Mouse (Mus musculus): ENCODE measurements at regions not wholly inside any gene's neighbourhood (a gene's known extent, or its start where the extent isn't known, plus 50 kb on each side); places are given as distances from the start of the nearest gene placed in this dataset.

GRCm38 (mm10) chr11:114576803-114577202 lies 91.5 kb upstream of the Rpl38 start:
- no peaks in the 10 kb centered on the region for H3K27me3 ChIP-seq
- no peaks in the 10 kb centered on the region for H3K4me1 ChIP-seq (replicated peaks)
- no peaks in the 10 kb centered on the region for H3K9me3 ChIP-seq (replicated peaks)
- WGBS, result 85% methylated on average over 8 of the region's 8 CpGs
- H3K27ac ChIP-seq, result no peak overlapping the region
- no peak overlapping the region for H3K4me3 ChIP-seq
- no peaks in the 10 kb centered on the region for H3K36me3 ChIP-seq
- ATAC-seq (replicated peaks; ENCODE audit: insufficient number of reproducible peaks, insufficient read depth, low FRiP score, low read depth), result no peak
- H3K9ac ChIP-seq, result no peak overlapping the region
- no peak overlapping the region for H3K4me2 ChIP-seq

- no peak for ATAC-seq (replicated peaks; ENCODE audit: insufficient number of reproducible peaks, insufficient read depth, low FRiP score, low read depth)
- Histone ChIP-seq H3K4me2 (peak overlapping the region; percentile 51), H3K9me3 (replicated peaks) (no peaks in the 10 kb centered on the region), H3K36me3 (no peaks in the 10 kb centered on the region), H3K27ac (no peak overlapping the region), H3K4me3 (0 out of 2 replicates have a peak overlapping the region, but pooled peaks have one; percentile 8), H3K9ac (0 out of 2 replicates have a peak overlapping the region, but pooled peaks have one; percentile 10), H3K4me1 (replicated peaks) (peaks cover 6% of the 10 kb centered on the region), H3K27me3 (peaks cover 38% of the 10 kb centered on the region)
- WGBS, result 28% methylated on average over 20 of the region's 20 CpGs
Measured at GRCm38 (mm10) chr11:114571144-114571869, 97.0 kb upstream of the Rpl38 start.

GRCm38 (mm10) chr11:114570076-114570475 lies 98.2 kb upstream of the Rpl38 start:
- H3K9me3 ChIP-seq (replicated peaks), result no peaks in the 10 kb centered on the region
- no peak overlapping the region for H3K4me3 ChIP-seq
- no peak for ATAC-seq (replicated peaks; ENCODE audit: insufficient number of reproducible peaks, insufficient read depth, low FRiP score, low read depth)
- 88% methylated on average over 5 of the region's 5 CpGs for WGBS
- H3K27me3 ChIP-seq, result peaks cover 38% of the 10 kb centered on the region
- H3K4me2 ChIP-seq, result no peak overlapping the region
- H3K27ac ChIP-seq, result no peak overlapping the region
- no peak overlapping the region for H3K9ac ChIP-seq
- peaks cover 6% of the 10 kb centered on the region for H3K4me1 ChIP-seq (replicated peaks)
- H3K36me3 ChIP-seq, result no peaks in the 10 kb centered on the region

GRCm38 (mm10) chr11:114567814-114568800 lies 100.2 kb upstream of the Rpl38 start:
- no peak overlapping the region for H3K27ac ChIP-seq
- H3K4me2 ChIP-seq, result 0 out of 2 replicates have a peak overlapping the region, but pooled peaks have one; percentile 13
- peaks cover 6% of the 10 kb centered on the region for H3K4me1 ChIP-seq (replicated peaks)
- no peak for ATAC-seq (replicated peaks; ENCODE audit: insufficient number of reproducible peaks, insufficient read depth, low FRiP score, low read depth)
- WGBS, result 10% methylated on average over 21 of the region's 21 CpGs
- H3K36me3 ChIP-seq, result no peaks in the 10 kb centered on the region
- peaks cover 38% of the 10 kb centered on the region for H3K27me3 ChIP-seq
- H3K9me3 ChIP-seq (replicated peaks), result 0 out of 2 replicates have a peak, but pooled peaks cover 3% of the 10 kb centered on the region
- no peak overlapping the region for H3K4me3 ChIP-seq
- H3K9ac ChIP-seq, result no peak overlapping the region

- no peak for ATAC-seq (replicated peaks; ENCODE audit: insufficient number of reproducible peaks, insufficient read depth, low FRiP score, low read depth)
- Histone ChIP-seq H3K9me3 (replicated peaks) (0 out of 2 replicates have a peak, but pooled peaks cover 3% of the 10 kb centered on the region), H3K27me3 (peaks cover 40% of the 10 kb centered on the region), H3K27ac (no peak overlapping the region), H3K9ac (no peak overlapping the region), H3K4me1 (replicated peaks) (peaks cover 6% of the 10 kb centered on the region), H3K36me3 (no peaks in the 10 kb centered on the region), H3K4me2 (no peak overlapping the region), H3K4me3 (no peak overlapping the region)
- WGBS, result 10% methylated on average over 20 of the region's 20 CpGs
Measured at GRCm38 (mm10) chr11:114567045-114567780, 101.1 kb upstream of the Rpl38 start.

- no peak overlapping the region for H3K9ac ChIP-seq
- ATAC-seq (replicated peaks; ENCODE audit: insufficient number of reproducible peaks, insufficient read depth, low FRiP score, low read depth), result no peak
- H3K4me1 ChIP-seq (replicated peaks), result no peaks in the 10 kb centered on the region; the same call in 1 of the 2 replicates
Measured at GRCm38 (mm10) chr11:114564949-114565348, 103.4 kb upstream of the Rpl38 start.

GRCm38 (mm10) chr11:114563172-114563571 lies 105.2 kb upstream of the Rpl38 start:
- no peak for ATAC-seq (replicated peaks; ENCODE audit: insufficient number of reproducible peaks, insufficient read depth, low FRiP score, low read depth)
- Histone ChIP-seq H3K27me3 (peaks cover 52% of the 10 kb centered on the region), H3K4me1 (replicated peaks) (no peaks in the 10 kb centered on the region), H3K4me3 (no peak overlapping the region), H3K36me3 (no peaks in the 10 kb centered on the region), H3K4me2 (no peak overlapping the region), H3K9ac (no peak overlapping the region), H3K27ac (no peak overlapping the region), H3K9me3 (replicated peaks) (0 out of 2 replicates have a peak, but pooled peaks cover 3% of the 10 kb centered on the region)
- WGBS, result 76% methylated on average over 9 of the region's 9 CpGs

More at GRCm38 (mm10) chr11:114564949-114565348, 103.4 kb upstream of the Rpl38 start:
- no peak overlapping the region for H3K4me3 ChIP-seq
- no peak overlapping the region for H3K27ac ChIP-seq
- H3K9me3 ChIP-seq (replicated peaks), result 0 out of 2 replicates have a peak, but pooled peaks cover 3% of the 10 kb centered on the region
- H3K36me3 ChIP-seq, result no peaks in the 10 kb centered on the region
- H3K4me2 ChIP-seq, result no peak overlapping the region
- peaks cover 54% of the 10 kb centered on the region for H3K27me3 ChIP-seq
- WGBS, result 87% methylated on average over 2 of the region's 2 CpGs

- Histone ChIP-seq H3K27me3 (peaks cover 9% of the 10 kb centered on the region; the same call in 1 of the 2 replicates), H3K36me3 (no peaks in the 10 kb centered on the region), H3K27ac (peak overlapping the region; percentile 18; the same call in 1 of the 2 replicates), H3K9me3 (replicated peaks) (no peaks in the 10 kb centered on the region), H3K4me1 (replicated peaks) (peaks cover 11% of the 10 kb centered on the region), H3K4me2 (peak overlapping the region; percentile 12; the same call in 1 of the 2 replicates), H3K9ac (no peak overlapping the region), H3K4me3 (no peak overlapping the region)
- 61% methylated on average over 5 of the region's 5 CpGs for WGBS
- ATAC-seq (replicated peaks; ENCODE audit: insufficient number of reproducible peaks, insufficient read depth, low FRiP score, low read depth), result no peak
Measured at GRCm38 (mm10) chr11:114554576-114554975, 113.7 kb upstream of the Rpl38 start.

- Histone ChIP-seq H3K27ac (peak overlapping the region; percentile 18; the same call in 1 of the 2 replicates), H3K4me2 (peak overlapping the region; percentile 12; the same call in 1 of the 2 replicates)
- ATAC-seq (replicated peaks; ENCODE audit: insufficient number of reproducible peaks, insufficient read depth, low FRiP score, low read depth), result no peak
Measured at GRCm38 (mm10) chr11:114553992-114554391, 114.3 kb upstream of the Rpl38 start.

GRCm38 (mm10) chr11:114552176-114552575 lies 116.1 kb upstream of the Rpl38 start:
- no peaks in the 10 kb centered on the region for H3K9me3 ChIP-seq (replicated peaks)
- WGBS, result 84% methylated on average over 7 of the region's 7 CpGs
- no peak overlapping the region for H3K4me3 ChIP-seq
- peaks cover 11% of the 10 kb centered on the region for H3K4me1 ChIP-seq (replicated peaks)
- no peak for ATAC-seq (replicated peaks; ENCODE audit: insufficient number of reproducible peaks, insufficient read depth, low FRiP score, low read depth)
- no peaks in the 10 kb centered on the region for H3K36me3 ChIP-seq
- no peaks in the 10 kb centered on the region for H3K27me3 ChIP-seq
- H3K4me2 ChIP-seq, result no peak overlapping the region
- no peak overlapping the region for H3K9ac ChIP-seq
- no peak overlapping the region for H3K27ac ChIP-seq

More at GRCm38 (mm10) chr11:114553992-114554391, 114.3 kb upstream of the Rpl38 start:
- Histone ChIP-seq H3K36me3 (no peaks in the 10 kb centered on the region), H3K9ac (no peak overlapping the region), H3K27me3 (0 out of 2 replicates have a peak, but pooled peaks cover 3% of the 10 kb centered on the region), H3K9me3 (replicated peaks) (no peaks in the 10 kb centered on the region), H3K4me3 (no peak overlapping the region), H3K4me1 (replicated peaks) (peaks cover 11% of the 10 kb centered on the region)
- 25% methylated on average over 13 of the region's 13 CpGs for WGBS
